In genomic region chr9:95571494-95571893, GRCm38 (mm10) we compare ENCODE assay signal across 22 mouse cellular contexts. TPM values are rescaled to one million over a fixed set of nuclear protein-coding genes. Genes with fewer than 3 reads are reported as not detected.
A peak's percentile ranks its signal among the peaks of the same experiment; 100 is the strongest.
DNase-seq lines count a peak whose midpoint lies in the region; ATAC-seq and TF ChIP-seq lines count a peak whose summit lies in the region.
"Had no signal": no experiment of that assay in that cellular context is flagged by ENCODE, and none has a peak within 500 bp of the region (broad histone marks: within the 10 kb centered on the region; RNA-seq: fewer than 3 reads in every experiment).

No protein-coding gene starts in this region.

- no peak for TF ChIP-seq CTCF in kidney, adult 2 months (conservative IDR thresholded peaks at IDR 0.05; ENCODE audit: insufficient read depth, insufficient read length, low read depth, low read length)

- H3K4me3 ChIP-seq in kidney, adult 2 months (ENCODE audit: insufficient read depth, low read depth, low read length) = no peak overlapping the region
- H3K4me3 ChIP-seq: forebrain, embryonic 12.5 days; hindbrain, embryonic 12.5 days; left cerebral cortex, adult 2 months; liver, embryonic 13.5 days; midbrain, embryonic 13.5 days; neural tube, embryonic 13.5 days had no signal

- 55% methylated on average over 4 of the region's 4 CpGs for WGBS in kidney, adult 2 months

- H3K4me1 ChIP-seq in kidney, adult 2 months (ENCODE audit: control insufficient read depth, insufficient read depth, low read length) = no peaks in the 10 kb centered on the region; the same call in 1 of the 2 replicates
- H3K4me1 ChIP-seq: forebrain, embryonic 12.5 days; hindbrain, embryonic 12.5 days had no signal

- DNase-seq in cerebellum, adult 9-10 months = no peak
- peak; percentile 73 for DNase-seq in kidney, adult 2 months
- no peak for DNase-seq in kidney, postnatal 4 days
- peak; percentile 81 for DNase-seq in Muller cell, postnatal 12 days (ENCODE audit: inconsistent ontology term)
- DNase-seq in gonadal fat pad, adult 2 months (ENCODE audit: low read depth) = peak; percentile 63
- DNase-seq in ovary, adult 18-20 months (ENCODE audit: low spot score) = no peak
- DNase-seq: adrenal gland, adult 2 months; cerebellum, adult 18-20 months; cerebellum, postnatal 36 days; gastrocnemius, postnatal 10 days; heart, postnatal 10 days; layer of hippocampus, adult 9-11 months; left cerebral cortex, postnatal 4 days; liver, embryonic 13.5 days; thymus, postnatal 25 days had no signal

- TF ChIP-seq POLR2A in kidney, adult 2 months (IDR thresholded peaks at IDR 0.05; ENCODE audit: low read depth, low read length) = no peak

- no peaks in the 10 kb centered on the region for H3K36me3 ChIP-seq in kidney, adult 2 months (ENCODE audit: control insufficient read depth, insufficient read depth, low read length)
- H3K36me3 ChIP-seq: forebrain, embryonic 12.5 days; hindbrain, embryonic 12.5 days; liver, embryonic 13.5 days; midbrain, embryonic 13.5 days; neural tube, embryonic 13.5 days had no signal

- no peaks in the 10 kb centered on the region for H3K27me3 ChIP-seq in kidney, adult 2 months (replicated peaks; ENCODE audit: control insufficient read depth, insufficient read depth, low read length)
- H3K27me3 ChIP-seq: CH12.LX; forebrain, embryonic 12.5 days; liver, embryonic 13.5 days; midbrain, embryonic 13.5 days; neural tube, embryonic 13.5 days had no signal

- H3K27ac ChIP-seq in kidney, adult 2 months (ENCODE audit: insufficient read depth, low read depth, low read length) = no peak overlapping the region; the same call in 1 of the 2 replicates
- H3K27ac ChIP-seq: forebrain, embryonic 12.5 days; hindbrain, embryonic 12.5 days; left cerebral cortex, adult 2 months; liver, embryonic 13.5 days; midbrain, embryonic 13.5 days; neural tube, embryonic 13.5 days had no signal

- 0 out of 2 replicates have a peak, but pooled peaks have one; percentile 10 for ATAC-seq in cerebellum, adult (ENCODE audit: insufficient number of reproducible peaks, low FRiP score, low TSS enrichment)
- ATAC-seq: midbrain, embryonic 13.5 days had no signal

RNA-seq across cellular contexts. Expression of gene Paqr9, which starts 12.0 kb away (rescaled TPM):
- 33.3 and 48.2 TPM in 2 replicates for polyA plus RNA-seq in kidney, adult 2 months (2012; rRNA removed)
- polyA plus RNA-seq in gonadal fat pad, adult 2 months (2012; rRNA removed) = 5.6 and 28.0 TPM in 2 replicates

RNA-seq across cellular contexts. Expression of gene U2surp, which starts 59.7 kb away (rescaled TPM):
- 3.0 and 4.8 TPM in 2 replicates for polyA plus RNA-seq in kidney, adult 2 months (2012; rRNA removed)
- polyA plus RNA-seq in gonadal fat pad, adult 2 months (2012; rRNA removed) = 3.5 and 4.4 TPM in 2 replicates

Comparison
In these comparisons a context has a peak if more than half of its experiments do, and no peak if none do; other contexts are left out.
1. DNase-seq: peak in kidney, adult 2 months (single experiment), Muller cell, postnatal 12 days (single experiment) and gonadal fat pad, adult 2 months (single experiment); none in cerebellum, adult 9-10 months (single experiment), kidney, postnatal 4 days (0 of 2) and ovary, adult 18-20 months (single experiment).